Mouse (Mus musculus) adrenal gland, adult 18-20 months (tissue): ENCODE data around the gene Gm20695. TPM values are rescaled to one million over a fixed set of nuclear protein-coding genes. Genes with fewer than 3 reads are reported as not detected.

ENCODE experiments used
- DNase-seq, 2 experiments: peaks; one replicate each; pipeline ENCODE4 v3.0.0; 2021 to 2022; ENCODE audit warnings: low spot score in 2 of 2
- total RNA-seq, 2 experiments: library from RNA; stranded (reverse); gene quantifications; 1 replicate in 1 of 2; 2 replicates in 1 of 2; pipeline ENCODE4 v1.2.3; 2021

The Gm20695 gene
- total RNA-seq, 2 experiments from 2014 or later, result 1.1 to 1.4 TPM

DNA sequence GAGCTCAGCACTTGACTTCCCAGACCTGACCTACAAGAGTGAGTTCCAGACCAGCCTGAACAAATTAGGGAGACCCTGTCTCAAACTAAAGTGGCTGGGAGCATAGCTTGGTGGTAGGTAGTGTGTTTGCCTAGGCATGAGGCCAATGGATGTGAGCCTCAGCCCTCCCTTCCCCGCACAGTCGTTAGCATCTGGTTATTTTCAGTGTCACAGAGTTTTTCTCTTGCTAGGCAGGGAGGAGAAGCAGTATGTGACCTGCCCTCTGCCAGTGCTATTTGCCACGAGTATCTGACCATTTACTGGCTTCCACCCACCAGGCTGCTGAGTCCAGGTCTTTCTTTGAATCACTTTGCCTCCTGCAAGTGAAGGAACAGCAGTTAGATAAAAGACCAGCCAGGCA, 9.3 kb downstream of the Gm20695 start:
- DNase-seq, result no peak

DNA sequence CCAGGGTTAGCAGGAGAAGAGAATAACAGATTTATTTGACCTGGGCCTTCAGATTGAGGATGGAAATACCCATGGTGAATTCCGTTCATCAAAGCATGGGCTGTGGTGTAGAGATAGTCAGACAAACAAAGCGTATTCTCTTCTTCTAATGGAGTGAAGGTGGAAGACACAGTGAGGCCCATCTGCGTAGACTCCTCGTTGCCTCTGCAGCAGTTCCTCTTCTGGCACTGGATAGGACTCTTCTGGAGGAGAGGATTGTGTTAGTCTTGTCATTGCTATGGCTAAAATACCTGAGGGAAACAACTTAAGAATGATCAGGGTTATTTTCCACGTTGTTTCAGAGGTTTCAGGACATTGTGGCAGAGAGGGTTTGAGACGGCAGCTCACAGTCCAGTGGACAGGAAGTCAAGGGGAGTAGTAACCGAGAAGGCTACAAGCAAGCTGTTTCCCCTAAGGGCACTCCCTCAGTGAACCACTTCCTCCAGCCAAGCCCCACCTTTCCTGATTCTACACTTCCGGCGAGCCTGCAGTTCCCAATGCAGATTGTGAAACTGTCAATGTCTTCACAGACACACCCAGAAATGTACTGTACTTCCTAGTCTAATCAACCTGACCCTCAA, 10.8 kb downstream of the Gm20695 start:
- DNase-seq, result no peak

DNA sequence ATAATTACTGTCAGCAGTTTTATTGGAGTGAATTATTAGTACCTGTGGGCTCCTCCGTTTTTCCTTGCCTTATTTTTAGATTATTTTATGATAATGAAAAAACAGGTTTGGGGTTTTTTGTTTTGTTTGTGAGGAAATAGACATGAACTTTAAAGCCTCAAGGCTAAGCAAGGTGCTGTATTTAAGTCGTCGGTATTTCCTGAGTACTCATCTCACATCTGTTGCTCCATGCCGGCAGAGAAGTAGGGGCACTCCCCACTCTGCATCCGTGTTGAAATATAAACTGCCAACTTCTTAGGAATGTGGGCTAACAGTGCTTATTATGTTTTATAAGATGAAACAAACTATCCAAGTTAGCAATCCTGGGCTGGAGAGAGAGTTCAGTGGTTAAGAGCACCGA, 11.6 kb downstream of the Gm20695 start:
- no peak for DNase-seq

DNA sequence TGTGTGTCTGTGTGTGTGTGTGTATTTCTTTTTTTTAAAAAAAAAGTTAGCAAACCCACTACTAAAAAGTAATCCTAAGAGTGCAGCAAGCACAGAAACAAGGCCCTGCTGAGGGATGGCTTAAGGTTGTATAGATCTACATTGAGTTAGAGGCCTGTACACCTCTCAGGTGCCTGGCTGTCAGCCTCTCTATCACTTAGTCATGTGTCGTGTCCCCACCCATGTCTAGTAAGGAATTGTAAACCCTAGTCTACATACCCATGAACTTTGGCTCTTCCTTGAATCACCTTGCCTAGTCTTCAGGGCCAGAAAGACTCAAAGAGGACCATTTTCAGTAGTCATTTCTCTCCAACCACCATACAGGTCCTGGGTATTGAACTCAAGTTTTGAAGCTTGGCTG, 12.1 kb downstream of the Gm20695 start:
- no peak for DNase-seq

DNA sequence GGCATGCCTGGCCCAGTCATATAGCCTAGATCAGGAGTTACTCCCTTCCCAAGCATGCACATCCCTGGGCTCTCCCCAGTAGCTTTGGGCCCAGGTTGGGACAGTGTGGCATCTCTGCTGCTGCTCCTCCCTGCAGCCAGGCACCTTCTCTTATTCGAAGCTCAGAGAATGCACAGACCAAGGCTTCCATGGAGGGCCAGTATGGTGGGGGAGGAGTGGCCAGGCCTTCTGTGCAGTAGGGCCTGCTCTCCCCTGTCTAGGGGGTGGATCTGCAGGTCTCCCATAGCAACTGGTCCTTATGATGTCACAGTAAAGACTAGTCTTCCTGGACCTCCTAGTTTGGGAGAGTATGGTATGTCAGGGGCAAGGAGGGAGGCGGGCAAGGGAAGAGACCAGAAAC, 23.0 kb downstream of the Gm20695 start:
- DNase-seq, result no peak

DNA sequence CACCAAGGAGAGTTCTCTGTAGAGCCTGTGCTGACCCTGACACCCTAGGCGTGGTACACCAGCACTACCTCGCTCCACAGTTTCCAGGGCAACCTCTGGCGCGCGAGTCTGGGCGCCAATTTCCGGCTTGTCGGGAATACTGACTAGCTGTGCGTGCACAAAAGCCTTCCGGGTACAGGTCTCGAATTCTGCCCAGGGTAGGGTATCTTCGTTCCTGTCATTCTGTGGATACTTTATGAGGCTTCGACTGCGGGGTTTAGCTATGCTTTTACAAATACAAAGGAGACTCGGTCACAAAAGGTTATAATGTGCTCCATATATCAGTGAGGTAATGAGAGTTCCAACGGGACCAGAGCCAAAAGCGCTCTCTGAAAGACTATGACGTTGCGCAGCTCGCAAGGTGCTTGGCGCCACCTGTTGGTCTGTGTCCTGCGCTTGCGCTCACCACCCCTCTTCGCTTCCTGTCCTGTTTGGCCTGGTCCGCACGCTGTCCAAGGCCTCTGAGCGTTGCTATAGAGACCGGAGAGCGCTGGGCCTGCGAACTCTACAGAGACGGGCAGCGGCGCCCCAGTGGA, 24.2 kb downstream of the Gm20695 start, which contains the start of the genes 1700037C18Rik and Cluap1:
Gene 1700037C18Rik (minus strand): TSS at position 153 of the 575 bp plus-strand sequence.
Gene Cluap1 (plus strand): TSS at position 265 of the 575 bp plus-strand sequence.
- DNase-seq, result peak; percentile 86 to 87

DNA sequence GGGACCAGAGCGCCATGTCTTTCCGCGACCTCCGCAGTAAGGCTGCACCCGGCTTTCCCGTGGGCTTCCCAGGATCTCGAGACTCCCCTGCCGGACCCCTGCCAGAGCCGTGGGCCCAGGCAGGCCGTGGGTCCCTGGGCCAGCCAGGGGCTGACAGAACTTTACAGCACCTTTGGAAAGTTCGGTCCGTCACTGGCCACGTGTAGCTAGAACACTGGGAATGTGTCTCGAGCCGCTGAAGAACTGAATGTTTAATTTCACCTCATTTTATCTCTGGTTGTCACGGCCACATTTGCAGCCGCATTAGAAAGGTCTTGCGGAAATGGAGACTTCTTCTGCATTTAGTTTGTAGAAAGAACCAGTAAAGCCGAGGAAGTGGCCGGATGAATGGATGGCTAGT, 24.7 kb downstream of the Gm20695 start:
- no peak for DNase-seq

DNA sequence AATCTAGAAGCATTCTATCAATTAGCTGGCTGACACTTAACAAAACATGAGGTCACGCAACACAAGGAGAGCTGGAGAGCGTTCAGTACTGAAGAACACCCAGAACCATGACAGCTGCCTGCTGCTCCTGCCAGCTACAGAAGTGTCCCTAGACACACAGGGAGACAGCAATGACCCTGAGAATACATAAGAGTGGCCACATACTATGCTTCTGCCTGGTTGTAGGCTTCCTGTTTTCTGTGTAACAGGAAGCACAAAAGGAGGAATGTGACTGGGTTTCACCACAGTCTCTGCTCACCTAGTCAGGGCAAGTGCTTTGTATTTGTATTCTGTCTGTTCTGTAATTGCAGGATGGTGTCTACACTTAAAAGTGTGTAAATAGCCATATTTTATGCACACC, 36.3 kb downstream of the Gm20695 start:
- no peak for DNase-seq

DNA sequence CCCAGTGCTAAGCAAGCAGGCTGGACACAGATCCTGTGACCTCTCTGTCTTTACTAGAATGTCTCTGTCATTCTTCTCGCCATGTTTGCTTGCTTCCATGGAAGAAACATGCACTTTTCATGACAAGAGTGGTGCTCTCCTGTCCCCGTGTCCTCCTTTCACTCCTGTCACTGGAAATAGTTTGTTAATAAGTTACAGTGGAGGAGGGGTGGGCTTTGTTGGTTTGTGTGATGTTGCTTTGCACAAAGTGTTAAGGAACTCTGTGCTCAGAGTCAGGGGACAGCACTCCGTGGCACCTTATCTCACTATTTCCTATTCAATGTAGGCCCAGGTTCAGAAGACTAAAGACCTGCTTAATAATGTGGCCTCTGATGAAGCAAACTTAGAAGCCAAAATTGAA, 39.1 kb downstream of the Gm20695 start:
- no peak for DNase-seq

DNA sequence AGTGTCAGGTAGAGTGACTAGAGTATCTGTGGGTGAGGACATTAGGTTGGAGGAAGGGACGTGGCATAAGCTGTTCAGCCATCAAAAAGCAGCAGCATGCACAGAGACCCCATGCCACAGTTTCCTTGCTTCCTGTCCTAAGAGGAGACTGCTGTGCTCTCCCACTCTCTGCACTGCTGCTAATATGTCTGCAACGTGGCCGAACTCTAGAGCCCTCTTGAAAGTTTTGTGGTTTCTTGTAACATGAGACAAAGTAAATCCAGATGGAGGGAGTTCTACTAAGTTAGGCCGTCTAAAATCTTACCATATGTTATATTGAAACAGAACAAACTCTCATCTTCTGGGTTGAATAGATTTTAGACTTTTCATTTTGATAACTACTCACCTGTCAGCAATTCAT, 39.5 kb downstream of the Gm20695 start:
- DNase-seq, result no peak

DNA sequence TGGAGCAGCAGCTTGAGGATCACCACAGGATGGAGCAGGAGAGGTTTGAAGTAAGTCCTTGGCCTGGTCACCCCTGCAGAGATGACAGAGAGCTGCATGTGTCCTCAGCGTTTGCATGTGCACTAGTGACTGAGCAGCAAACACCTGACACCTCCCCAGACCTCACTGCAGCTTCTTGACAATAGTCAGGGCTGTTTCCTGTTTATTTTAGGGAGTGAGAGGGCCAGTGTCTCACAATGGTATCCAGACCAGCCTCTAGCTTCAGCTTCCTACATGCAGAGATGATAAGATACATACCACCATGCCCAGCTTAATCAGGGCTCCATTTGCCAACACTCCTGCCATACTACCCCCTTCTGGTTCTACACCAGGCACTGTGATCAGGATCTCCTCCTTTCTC, 44.1 kb downstream of the Gm20695 start:
- DNase-seq, result no peak

DNA sequence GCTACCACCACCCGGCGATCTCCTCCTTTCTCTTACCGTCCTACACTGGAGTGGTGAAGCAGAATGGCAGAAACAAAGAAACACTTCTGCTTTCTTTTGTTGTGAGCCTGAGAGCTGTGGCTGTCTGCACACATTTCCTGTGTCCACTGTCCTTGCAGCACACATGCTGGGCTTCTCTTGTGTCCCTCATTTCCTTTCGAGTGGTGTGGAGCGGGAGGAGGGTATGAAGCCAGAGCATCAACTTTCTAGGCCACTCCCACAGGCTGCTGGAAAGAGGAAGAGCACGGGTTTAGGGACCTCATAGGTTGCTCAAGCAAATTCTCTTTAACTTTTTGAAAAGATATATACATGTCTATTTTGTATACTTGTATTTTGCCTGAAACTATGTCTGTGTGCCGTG, 44.7 kb downstream of the Gm20695 start:
- no peak for DNase-seq

DNA sequence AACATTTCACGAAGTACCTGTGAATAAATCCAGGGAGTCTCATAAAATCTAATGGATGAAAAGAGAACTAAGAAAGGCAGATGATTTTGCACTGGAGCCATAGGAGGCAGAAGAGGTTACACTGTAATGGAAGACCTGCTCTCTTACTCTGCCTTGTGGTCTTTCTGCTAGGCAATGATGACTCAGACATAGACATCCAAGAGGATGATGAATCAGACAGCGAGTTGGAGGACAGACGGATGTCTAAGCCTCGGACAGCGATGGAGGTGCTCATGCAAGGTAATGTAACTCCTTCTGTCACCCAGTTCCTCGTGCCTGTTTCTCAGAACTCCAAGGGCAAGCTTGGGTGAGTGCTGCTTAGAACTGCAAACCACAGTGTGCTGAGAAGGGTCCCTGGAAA, 49.1 kb downstream of the Gm20695 start:
- no peak for DNase-seq

DNA sequence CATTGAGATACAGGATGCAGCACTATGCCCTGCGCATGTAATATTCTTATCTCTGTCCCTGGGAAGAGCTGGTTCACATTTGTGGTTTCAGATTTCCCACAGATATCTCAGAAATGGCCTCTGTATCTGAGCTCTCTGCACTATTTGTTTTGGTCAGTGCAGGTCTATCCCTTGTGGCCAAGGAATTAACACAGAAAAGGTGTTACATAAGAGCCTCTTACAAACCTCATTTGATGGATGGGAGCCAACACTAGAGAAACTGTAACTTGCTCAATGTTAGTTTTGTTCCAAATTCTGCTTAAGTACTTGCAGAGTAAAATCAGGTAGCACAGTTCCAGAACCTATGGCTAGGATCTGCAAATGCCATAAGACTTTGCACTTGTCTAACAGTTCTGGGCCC, 49.6 kb downstream of the Gm20695 start:
- DNase-seq, result no peak

DNA sequence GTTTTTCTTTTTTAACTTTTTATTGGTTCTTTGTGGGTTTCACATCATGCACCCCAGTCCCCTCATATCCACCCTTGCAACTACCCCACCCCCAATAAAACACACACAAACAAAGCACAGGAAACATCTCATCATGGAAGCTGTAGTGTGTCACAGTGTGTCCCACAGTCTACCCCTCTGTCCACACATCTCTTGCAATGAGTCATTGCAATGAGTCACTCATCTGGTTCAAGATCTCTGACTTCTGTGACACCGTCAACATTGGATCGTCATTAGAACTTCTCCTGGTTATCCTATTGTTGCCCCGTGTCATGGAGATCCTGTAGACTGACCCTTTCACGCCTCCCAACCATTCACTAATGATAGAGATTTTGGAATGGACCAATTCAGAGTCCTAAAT, 50.3 kb downstream of the Gm20695 start:
- no peak for DNase-seq

DNA sequence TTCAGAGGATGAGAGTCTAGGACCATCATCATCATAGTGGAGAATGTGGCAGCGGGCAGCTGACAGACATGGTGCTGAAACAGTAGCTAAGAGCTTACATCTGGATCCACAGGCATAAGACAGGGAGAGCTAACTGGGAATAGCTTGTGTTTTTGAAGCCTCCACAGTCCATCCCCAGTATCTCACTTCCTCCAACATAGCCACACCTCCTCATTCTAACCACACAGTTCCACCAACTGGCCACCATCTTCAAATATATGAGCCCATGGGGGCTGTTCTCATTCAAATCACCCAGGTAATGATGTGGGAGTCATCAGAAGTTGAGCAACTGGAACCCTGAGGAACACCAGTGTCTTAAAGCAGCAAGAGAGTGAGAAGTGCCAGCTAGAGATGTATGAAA, 66.7 kb downstream of the Gm20695 start:
- no peak for DNase-seq

DNA sequence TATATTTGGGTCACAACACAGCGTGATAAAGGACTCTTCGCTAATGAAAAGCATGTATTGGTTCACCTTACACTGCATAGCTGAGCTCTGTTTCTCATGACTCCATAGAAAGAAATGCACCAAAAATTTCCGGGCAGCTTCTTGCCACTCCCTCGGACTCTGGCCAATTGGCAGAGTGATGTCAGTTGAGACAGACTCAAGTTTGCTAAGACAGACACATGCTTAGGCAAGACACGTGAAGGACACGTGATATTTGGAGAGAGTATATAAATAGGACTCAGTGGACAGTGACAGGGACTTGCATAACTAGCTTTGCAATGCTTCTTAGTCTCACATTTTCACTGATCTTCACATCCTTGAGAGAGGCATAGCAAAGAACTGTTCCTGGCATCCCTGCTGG, 71.9 kb downstream of the Gm20695 start:
- DNase-seq, result peak in 1 of 2 experiments; percentile 22

DNA sequence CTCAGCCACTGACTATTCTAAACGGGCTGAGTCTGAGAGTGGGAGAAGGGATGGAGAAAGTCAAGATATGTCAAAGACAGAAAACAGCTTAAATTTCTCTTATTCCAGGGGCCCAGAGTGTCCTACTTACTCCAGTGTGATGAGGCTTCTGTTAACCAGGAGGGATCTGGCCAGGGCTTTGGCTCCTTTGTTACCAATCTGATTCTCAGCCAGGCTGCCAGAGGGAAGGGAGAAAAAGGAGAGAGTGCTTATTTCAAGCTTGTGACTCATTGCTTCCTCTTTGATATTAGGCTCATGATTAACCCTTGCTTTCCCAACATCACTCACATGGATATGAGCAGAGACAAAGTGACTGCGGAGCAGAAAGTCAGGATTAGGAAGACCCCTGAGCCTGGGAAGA, 74.8 kb downstream of the Gm20695 start:
- no peak for DNase-seq

DNA sequence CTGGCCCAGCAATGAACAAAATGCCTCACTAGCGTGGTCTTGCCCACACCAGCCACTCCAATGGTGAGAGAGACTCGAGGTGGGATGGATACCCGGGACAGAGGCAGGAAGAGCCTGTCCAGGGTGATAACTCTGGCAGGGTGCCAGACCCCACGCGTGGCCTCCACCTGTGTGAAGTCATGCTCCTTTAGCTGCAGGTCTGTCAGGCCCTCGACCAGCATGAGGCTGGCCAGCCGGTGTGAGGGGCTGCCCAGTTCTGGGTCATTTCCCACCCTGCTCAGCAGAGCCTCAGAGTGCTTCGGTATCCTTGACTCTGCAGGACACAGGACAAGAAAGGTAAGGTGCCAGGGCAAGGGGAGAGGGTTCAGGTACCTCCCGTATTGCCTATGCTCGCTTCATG, 80.5 kb downstream of the Gm20695 start:
- DNase-seq, result no peak

DNA sequence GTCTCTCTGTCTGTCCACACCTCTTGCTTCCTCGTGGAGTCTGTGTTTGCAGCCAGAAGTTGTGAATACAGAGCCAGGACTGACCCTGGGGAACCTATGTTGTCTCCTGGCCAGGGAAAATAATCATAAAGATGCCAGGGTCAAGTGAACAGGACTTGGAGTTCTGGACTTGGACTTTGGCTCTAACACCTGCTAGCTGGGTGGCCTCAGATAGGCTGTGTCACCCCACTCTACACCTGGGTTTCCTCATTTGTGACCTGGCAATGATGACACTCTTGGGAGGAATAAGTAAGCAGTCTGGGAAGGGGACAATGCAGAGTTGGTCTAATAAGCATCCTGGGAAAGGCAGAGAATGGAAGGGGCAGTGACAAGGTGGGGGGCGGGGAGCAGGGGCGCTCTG, 81.1 kb downstream of the Gm20695 start:
- DNase-seq, result no peak
